Mouse (Mus musculus): ENCODE results near the gene Fuca1. TPM values are rescaled to one million over a fixed set of nuclear protein-coding genes. Genes with fewer than 3 reads are reported as not detected.

Fuca1 gene
- total RNA-seq (2014; fragmentation: Nextera tagmentation) (62.1 and 116 TPM in 2 replicates), total RNA-seq (2017) (68.2 and 68.6 TPM in 2 replicates)

- ATAC-seq (replicated peaks; ENCODE audit: poor library complexity, severe bottlenecking) = peak; percentile 78
These were observed at the start of gene Fuca1 for GRCm38 (mm10) chr4:135920304-135921241. TSS of gene Fuca1 (plus strand) at chr4:135920735.

- no peak for ATAC-seq (replicated peaks; ENCODE audit: poor library complexity, severe bottlenecking)
These were observed 48.5 kb upstream of the Fuca1 start for GRCm38 (mm10) chr4:135872015-135872414.

GRCm38 (mm10) chr4:135872589-135873391, 47.7 kb upstream of the Fuca1 start:
- ATAC-seq (replicated peaks; ENCODE audit: poor library complexity, severe bottlenecking) = no peak

- ATAC-seq (replicated peaks; ENCODE audit: poor library complexity, severe bottlenecking) = peak; percentile 59
These were observed 46.9 kb upstream of the Fuca1 start, which contains the start of gene Pnrc2 for GRCm38 (mm10) chr4:135873526-135874202. TSS of gene Pnrc2 (minus strand) at chr4:135873850.

GRCm38 (mm10) chr4:135874564-135875535, 45.7 kb upstream of the Fuca1 start:
- no peak for ATAC-seq (replicated peaks; ENCODE audit: poor library complexity, severe bottlenecking)

- no peak for ATAC-seq (replicated peaks; ENCODE audit: poor library complexity, severe bottlenecking)
These were observed 45.0 kb upstream of the Fuca1 start for GRCm38 (mm10) chr4:135875546-135875945.

- ATAC-seq (replicated peaks; ENCODE audit: poor library complexity, severe bottlenecking) = peak; percentile 20
These were observed 44.4 kb upstream of the Fuca1 start for GRCm38 (mm10) chr4:135875991-135876582.

- peak; percentile 69 for ATAC-seq (replicated peaks; ENCODE audit: poor library complexity, severe bottlenecking)
These were observed 43.9 kb upstream of the Fuca1 start for GRCm38 (mm10) chr4:135876583-135877020.

GRCm38 (mm10) chr4:135877742-135878141, 42.8 kb upstream of the Fuca1 start:
- no peak for ATAC-seq (replicated peaks; ENCODE audit: poor library complexity, severe bottlenecking)

- ATAC-seq (replicated peaks; ENCODE audit: poor library complexity, severe bottlenecking) = no peak
These were observed 41.5 kb upstream of the Fuca1 start for GRCm38 (mm10) chr4:135879021-135879420.

GRCm38 (mm10) chr4:135880018-135880417, 40.5 kb upstream of the Fuca1 start:
- ATAC-seq (replicated peaks; ENCODE audit: poor library complexity, severe bottlenecking) = no peak

GRCm38 (mm10) chr4:135880576-135880975, 40.0 kb upstream of the Fuca1 start:
- no peak for ATAC-seq (replicated peaks; ENCODE audit: poor library complexity, severe bottlenecking)

GRCm38 (mm10) chr4:135882023-135882422, 38.5 kb upstream of the Fuca1 start:
- ATAC-seq (replicated peaks; ENCODE audit: poor library complexity, severe bottlenecking) = no peak

GRCm38 (mm10) chr4:135883401-135883851, 37.1 kb upstream of the Fuca1 start:
- no peak for ATAC-seq (replicated peaks; ENCODE audit: poor library complexity, severe bottlenecking)

- ATAC-seq (replicated peaks; ENCODE audit: poor library complexity, severe bottlenecking) = no peak
These were observed 36.5 kb upstream of the Fuca1 start for GRCm38 (mm10) chr4:135883881-135884516.

GRCm38 (mm10) chr4:135884531-135884930, 36.0 kb upstream of the Fuca1 start:
- no peak for ATAC-seq (replicated peaks; ENCODE audit: poor library complexity, severe bottlenecking)

GRCm38 (mm10) chr4:135885676-135886075, 34.9 kb upstream of the Fuca1 start:
- no peak for ATAC-seq (replicated peaks; ENCODE audit: poor library complexity, severe bottlenecking)

GRCm38 (mm10) chr4:135886184-135886583, 34.4 kb upstream of the Fuca1 start:
- no peak for ATAC-seq (replicated peaks; ENCODE audit: poor library complexity, severe bottlenecking)

Measured in granulocyte monocyte progenitor cell, adult 5-6 weeks (primary cell).